Mouse (Mus musculus) limb, embryonic 10.5 days (tissue): ENCODE measurements around the gene Wbp2. TPM values are rescaled to one million over a fixed set of nuclear protein-coding genes. Genes with fewer than 3 reads are reported as not detected.
A peak's percentile ranks its signal among the peaks of the same experiment; 100 is the strongest.

ENCODE experiments used
- DNase-seq: peaks from one replicate; pipeline ENCODE4 v3.0.0-alpha.2; 2017; ENCODE audit warnings: low spot score
- H3K27ac ChIP-seq: fragments of 300-500 bp; sonication (generic); 2 replicates; pipeline ENCODE4 v1.5.1; 2016; ENCODE audit warnings: mild to moderate bottlenecking
- H3K27me3 ChIP-seq: fragments of 300-500 bp; sonication (generic); 2 replicates; pipeline ENCODE4 v1.6.1; 2016; ENCODE audit warnings: low read depth, mild to moderate bottlenecking; ENCODE audit not compliant: poor library complexity, severe bottlenecking
- H3K36me3 ChIP-seq: fragments of 300-500 bp; sonication (generic); 2 replicates; pipeline ENCODE4 v1.6.1; 2016; ENCODE audit warnings: mild to moderate bottlenecking, moderate library complexity
- H3K4me1 ChIP-seq: fragments of 300-500 bp; sonication (generic); 2 replicates; pipeline ENCODE4 v1.6.1; 2016
- H3K4me3 ChIP-seq: fragments of 300-500 bp; sonication (generic); 2 replicates; pipeline ENCODE4 v1.5.1; 2016; ENCODE audit warnings: mild to moderate bottlenecking, moderate library complexity
- H3K9me3 ChIP-seq: fragments of 300-500 bp; sonication (generic); replicated peaks from 2 replicates; pipeline ENCODE4 v1.6.1; 2016; ENCODE audit warnings: mild to moderate bottlenecking
- WGBS: fragments of 180-500 bp; shearing (Covaris S2); methylation state at CpG from one replicate; pipeline ENCODE4 v1.1.7; 2016; 5-methylcytosine and 5-hydroxymethylcytosine counted together
- polyA plus RNA-seq: library from polyadenylated mRNA; unstranded; fragments of >200 nt; fragmentation: Nextera tagmentation; extraction: Ambion mirVana; gene quantifications from 2 replicates; pipeline ENCODE4 v1.2.1, GENCODE M21; 2016

Wbp2 gene
- 54.8 and 56.9 TPM in 2 replicates for polyA plus RNA-seq

- WGBS = 6% methylated on average over 41 of the region's 43 CpGs
Observed at GRCm38 (mm10) chr11:116086258-116087193, at the start of gene Wbp2. Gene Wbp2 (minus strand): TSS chr11:116086995.

GRCm38 (mm10) chr11:116134171-116134570 is 47.4 kb upstream of the Wbp2 start:
- no peak overlapping the region for H3K27ac ChIP-seq

More at GRCm38 (mm10) chr11:116086258-116087193, at the start of gene Wbp2:
- Histone ChIP-seq H3K27ac (peak within 1 kb of the TSS; percentile 88), H3K9me3 (no peaks in the 10 kb centered on the region), H3K4me3 (peak within 1 kb of the TSS; percentile 66), H3K27me3 (no peaks in the 10 kb centered on the region), H3K36me3 (peaks cover 31% of the 10 kb centered on the region), H3K4me1 (peaks cover 26% of the 10 kb centered on the region)
- peak; percentile 97 for DNase-seq

GRCm38 (mm10) chr11:116133497-116133896 is 46.7 kb upstream of the Wbp2 start:
- WGBS = 65% methylated on average over 5 of the region's 5 CpGs
- peaks cover 47% of the 10 kb centered on the region for H3K4me1 ChIP-seq
- H3K27me3 ChIP-seq = peaks cover 8% of the 10 kb centered on the region; the same call in 1 of the 2 replicates
- DNase-seq = no peak
- no peaks in the 10 kb centered on the region for H3K9me3 ChIP-seq
- H3K4me3 ChIP-seq = no peak overlapping the region
- H3K36me3 ChIP-seq = peaks cover 60% of the 10 kb centered on the region
- H3K27ac ChIP-seq = 0 out of 2 replicates have a peak overlapping the region, but pooled peaks have one; percentile 17

More at GRCm38 (mm10) chr11:116134171-116134570, 47.4 kb upstream of the Wbp2 start:
- no peak overlapping the region for H3K4me3 ChIP-seq
- H3K27me3 ChIP-seq = peaks cover 5% of the 10 kb centered on the region; the same call in 1 of the 2 replicates
- 88% methylated on average over 10 of the region's 10 CpGs for WGBS
- no peaks in the 10 kb centered on the region for H3K9me3 ChIP-seq
- H3K4me1 ChIP-seq = peaks cover 50% of the 10 kb centered on the region
- DNase-seq = no peak
- H3K36me3 ChIP-seq = peaks cover 60% of the 10 kb centered on the region

GRCm38 (mm10) chr11:116132366-116133333 is 45.9 kb upstream of the Wbp2 start:
- no peaks in the 10 kb centered on the region for H3K9me3 ChIP-seq
- no peak overlapping the region for H3K4me3 ChIP-seq
- no peak overlapping the region; the same call in 1 of the 2 replicates for H3K27ac ChIP-seq
- 80% methylated on average over 16 of the region's 16 CpGs for WGBS
- H3K4me1 ChIP-seq = peaks cover 48% of the 10 kb centered on the region
- peaks cover 60% of the 10 kb centered on the region for H3K36me3 ChIP-seq
- no peak for DNase-seq
- H3K27me3 ChIP-seq = peaks cover 9% of the 10 kb centered on the region; the same call in 1 of the 2 replicates

- Histone ChIP-seq H3K9me3 (no peaks in the 10 kb centered on the region), H3K36me3 (peaks cover 54% of the 10 kb centered on the region), H3K27me3 (peaks cover 9% of the 10 kb centered on the region; the same call in 1 of the 2 replicates), H3K4me3 (peak overlapping the region; percentile 70), H3K27ac (peak overlapping the region; percentile 89), H3K4me1 (peaks cover 53% of the 10 kb centered on the region)
- WGBS = 84% methylated on average over 15 of the region's 15 CpGs
- DNase-seq = no peak
Observed at GRCm38 (mm10) chr11:116131349-116132170, 44.8 kb upstream of the Wbp2 start.

- Histone ChIP-seq H3K36me3 (peaks cover 53% of the 10 kb centered on the region), H3K27ac (peak within 1 kb of the TSS; percentile 89), H3K4me1 (peaks cover 57% of the 10 kb centered on the region), H3K9me3 (no peaks in the 10 kb centered on the region), H3K4me3 (peak within 1 kb of the TSS; percentile 70), H3K27me3 (peaks cover 9% of the 10 kb centered on the region; the same call in 1 of the 2 replicates)
- WGBS = 3% methylated on average over 69 of the region's 69 CpGs
- DNase-seq = peak; percentile 88
Observed at GRCm38 (mm10) chr11:116130488-116131205, 43.9 kb upstream of the Wbp2 start, which contains the start of gene Trim65. Gene Trim65 (minus strand): TSS chr11:116131128.

- peak overlapping the region; percentile 89 for H3K27ac ChIP-seq
- H3K4me1 ChIP-seq = peaks cover 57% of the 10 kb centered on the region
- peaks cover 9% of the 10 kb centered on the region; the same call in 1 of the 2 replicates for H3K27me3 ChIP-seq
- H3K36me3 ChIP-seq = peaks cover 52% of the 10 kb centered on the region
- DNase-seq = no peak
- WGBS = 50% methylated on average over 8 of the region's 8 CpGs
- no peaks in the 10 kb centered on the region; the same call in 1 of the 2 replicates for H3K9me3 ChIP-seq
- H3K4me3 ChIP-seq = peak overlapping the region; percentile 70
Observed at GRCm38 (mm10) chr11:116129993-116130487, 43.2 kb upstream of the Wbp2 start.

- H3K27me3 ChIP-seq = peaks cover 9% of the 10 kb centered on the region; the same call in 1 of the 2 replicates
- H3K4me1 ChIP-seq = peaks cover 57% of the 10 kb centered on the region
- no peaks in the 10 kb centered on the region; the same call in 1 of the 2 replicates for H3K9me3 ChIP-seq
- 0 out of 2 replicates have a peak overlapping the region, but pooled peaks have one; percentile 89 for H3K27ac ChIP-seq
- no peak for DNase-seq
- no peak overlapping the region for H3K4me3 ChIP-seq
- peaks cover 44% of the 10 kb centered on the region for H3K36me3 ChIP-seq
- WGBS = 84% methylated on average over 9 of the region's 9 CpGs
Observed at GRCm38 (mm10) chr11:116129091-116129790, 42.4 kb upstream of the Wbp2 start.

GRCm38 (mm10) chr11:116127986-116128385 is 41.2 kb upstream of the Wbp2 start:
- no peak for DNase-seq
- Histone ChIP-seq H3K4me1 (peaks cover 48% of the 10 kb centered on the region), H3K36me3 (peaks cover 38% of the 10 kb centered on the region), H3K27me3 (peaks cover 9% of the 10 kb centered on the region; the same call in 1 of the 2 replicates), H3K4me3 (peak overlapping the region; percentile 31), H3K9me3 (no peaks in the 10 kb centered on the region; the same call in 1 of the 2 replicates), H3K27ac (peak overlapping the region; percentile 75)
- 78% methylated on average over 9 of the region's 9 CpGs for WGBS

GRCm38 (mm10) chr11:116127156-116127980 is 40.6 kb upstream of the Wbp2 start, which contains the start of gene Trim47:
Gene Trim47 (minus strand): TSS chr11:116127210.
- Histone ChIP-seq H3K4me1 (peaks cover 42% of the 10 kb centered on the region), H3K27ac (peak within 1 kb of the TSS; percentile 75), H3K4me3 (peak within 1 kb of the TSS; percentile 31), H3K9me3 (no peaks in the 10 kb centered on the region; the same call in 1 of the 2 replicates), H3K27me3 (peaks cover 9% of the 10 kb centered on the region; the same call in 1 of the 2 replicates), H3K36me3 (peaks cover 34% of the 10 kb centered on the region)
- peak; percentile 76 for DNase-seq
- WGBS = 29% methylated on average over 23 of the region's 23 CpGs
